Mouse (Mus musculus) MEL (cell line): ENCODE data around the gene Dkk3. TPM values are rescaled to one million over a fixed set of nuclear protein-coding genes. Genes with fewer than 3 reads are reported as not detected.

Experiments
- DNase-seq: peaks from one replicate; pipeline ENCODE4 v3.0.0; 2011; ENCODE audit warnings: low read depth, low spot score
- H3K27ac ChIP-seq: 2 replicates; pipeline ENCODE4 v1.5.1; 2012; ENCODE audit warnings: low read depth, mild to moderate bottlenecking, control low read depth, low read length, moderate library complexity; ENCODE audit not compliant: control insufficient read depth
- H3K27me3 ChIP-seq, 2 experiments: fragments of 150-350 bp in 1 of 2; sonication (generic) in 1 of 2; 2 replicates each; pipeline ENCODE4 v1.6.1; 2012; ENCODE audit warnings: low read length in 2 of 2, mild to moderate bottlenecking in 2 of 2, improper control_type of control experiment in 1 of 2, moderate library complexity in 1 of 2; ENCODE audit not compliant: insufficient read depth in 2 of 2, control insufficient read depth in 1 of 2
- H3K36me3 ChIP-seq, 2 experiments: 2 replicates each; pipeline ENCODE4 v1.6.1; 2012 to 2014; ENCODE audit warnings: low read length in 2 of 2, improper control_type of control experiment in 1 of 2, inconsistent platforms in 1 of 2, mild to moderate bottlenecking in 1 of 2; ENCODE audit not compliant: insufficient read depth in 2 of 2, control insufficient read depth in 1 of 2
- H3K4me1 ChIP-seq, 2 experiments: fragments of 150-350 bp in 1 of 2; sonication (generic) in 1 of 2; 2 replicates each; pipeline ENCODE4 v1.6.1; 2012; ENCODE audit warnings: low read length in 2 of 2, improper control_type of control experiment in 1 of 2, mild to moderate bottlenecking in 1 of 2; ENCODE audit not compliant: insufficient read depth in 2 of 2, control insufficient read depth in 1 of 2
- H3K4me3 ChIP-seq, 2 experiments: fragments of 150-350 bp in 1 of 2; sonication (generic) in 1 of 2; 2 replicates each; pipeline ENCODE4 v1.5.1; 2012; ENCODE audit warnings: low read depth in 2 of 2, low read length in 2 of 2, mild to moderate bottlenecking in 2 of 2, moderate library complexity in 2 of 2, control low read depth in 1 of 2, improper control_type of control experiment in 1 of 2; ENCODE audit not compliant: control insufficient read depth in 1 of 2, insufficient read depth in 1 of 2
- H3K79me2 ChIP-seq: 2 replicates; pipeline ENCODE4 v1.6.1; 2012; ENCODE audit warnings: mild to moderate bottlenecking, low read length, moderate library complexity; ENCODE audit not compliant: control insufficient read depth, poor library complexity, insufficient read depth
- H3K9ac ChIP-seq: 2 replicates; pipeline ENCODE4 v1.6.1; 2012; ENCODE audit warnings: low read depth, mild to moderate bottlenecking, control low read depth, low read length, moderate library complexity; ENCODE audit not compliant: control insufficient read depth, poor library complexity, severe bottlenecking
- H3K9me3 ChIP-seq: fragments of 150-350 bp; sonication (generic); replicated peaks from 2 replicates; pipeline ENCODE4 v1.6.1; 2012; ENCODE audit warnings: mild to moderate bottlenecking, low read length, improper control_type of control experiment, moderate library complexity; ENCODE audit not compliant: insufficient read depth
- CHD1 ChIP-seq: IDR thresholded peaks from 2 replicates; pipeline ENCODE4 v1.6.1; 2012; ENCODE audit warnings: low read depth, mild to moderate bottlenecking, inconsistent platforms, low read length, improper control_type of control experiment
- CHD2 ChIP-seq: IDR thresholded peaks from 2 replicates; pipeline ENCODE4 v1.6.1; 2011; ENCODE audit warnings: low read length, improper control_type of control experiment
- CTCF ChIP-seq, 3 experiments: IDR thresholded peaks in 2 of 3; conservative IDR thresholded peaks in 1 of 3; 2 replicates each; pipeline ENCODE4 v1.5.1; 2011 to 2012; ENCODE audit warnings: low read length in 3 of 3, low read depth in 2 of 3, mild to moderate bottlenecking in 2 of 3, improper control_type of control experiment in 1 of 3, inconsistent platforms in 1 of 3, mixed read lengths in 1 of 3, moderate library complexity in 1 of 3; ENCODE audit not compliant: control insufficient read depth in 1 of 3, insufficient read depth in 1 of 3, poor library complexity in 1 of 3, severe bottlenecking in 1 of 3
- ELF1 ChIP-seq: IDR thresholded peaks from 2 replicates; pipeline ENCODE4 v1.6.1; 2014; ENCODE audit warnings: low read depth, mild to moderate bottlenecking, inconsistent platforms, low read length, improper control_type of control experiment, moderate library complexity
- EP300 ChIP-seq, 2 experiments: IDR thresholded peaks; 2 replicates each; pipeline ENCODE4 v1.6.1; 2011; ENCODE audit warnings: improper control_type of control experiment in 2 of 2, low read length in 2 of 2, low read depth in 1 of 2, mild to moderate bottlenecking in 1 of 2
- GATA1 ChIP-seq: IDR thresholded peaks from 2 replicates; pipeline ENCODE4 v1.6.1; 2011; ENCODE audit warnings: low read depth, low read length, improper control_type of control experiment
- JUND ChIP-seq: IDR thresholded peaks from 2 replicates; pipeline ENCODE4 v1.6.1; 2011; ENCODE audit warnings: low read depth, mild to moderate bottlenecking, improper control_type of control experiment, low read length
- KAT2A ChIP-seq: conservative IDR thresholded peaks from 2 replicates; pipeline ENCODE4 v1.6.1; 2012; ENCODE audit warnings: low read depth, low read length, improper control_type of control experiment, inconsistent platforms
- MAFK ChIP-seq: IDR thresholded peaks from 2 replicates; pipeline ENCODE4 v1.6.1; 2011; ENCODE audit warnings: low read depth, mild to moderate bottlenecking, low read length, improper control_type of control experiment, borderline replicate concordance
- MAX ChIP-seq: IDR thresholded peaks from 2 replicates; pipeline ENCODE4 v1.6.1; 2011; ENCODE audit warnings: low read length, improper control_type of control experiment
- MEF2A ChIP-seq: IDR thresholded peaks from 2 replicates; pipeline ENCODE4 v1.6.1; 2014; ENCODE audit warnings: low read depth, mild to moderate bottlenecking, inconsistent platforms, low read length, improper control_type of control experiment; ENCODE audit not compliant: poor library complexity, insufficient replicate concordance, severe bottlenecking; ENCODE audit errors: extremely low read depth
- MXI1 ChIP-seq: IDR thresholded peaks from 2 replicates; pipeline ENCODE4 v1.6.1; 2011; ENCODE audit warnings: mild to moderate bottlenecking, low read depth, low read length, improper control_type of control experiment
- MYC ChIP-seq: IDR thresholded peaks from 2 replicates; pipeline ENCODE4 v1.6.1; 2011; ENCODE audit warnings: low read depth, mild to moderate bottlenecking, low read length, improper control_type of control experiment, moderate library complexity
- NRF1 ChIP-seq: IDR thresholded peaks from 2 replicates; pipeline ENCODE4 v1.6.1; 2014; ENCODE audit warnings: low read depth, mild to moderate bottlenecking, inconsistent platforms, low read length, improper control_type of control experiment, moderate library complexity; ENCODE audit not compliant: poor library complexity, insufficient read depth, severe bottlenecking
- POLR2AphosphoS2 ChIP-seq: IDR thresholded peaks from 2 replicates; pipeline ENCODE4 v1.6.1; 2011; ENCODE audit warnings: low read length, improper control_type of control experiment
- RAD21 ChIP-seq: IDR thresholded peaks from 2 replicates; pipeline ENCODE4 v1.6.1; 2011; ENCODE audit warnings: mild to moderate bottlenecking, low read depth, low read length, improper control_type of control experiment
- RCOR1 ChIP-seq: IDR thresholded peaks from 2 replicates; pipeline ENCODE4 v1.6.1; 2012; ENCODE audit warnings: low read depth, mild to moderate bottlenecking, inconsistent platforms, low read length, improper control_type of control experiment
- TBP ChIP-seq: IDR thresholded peaks from 2 replicates; pipeline ENCODE4 v1.8.0; 2011; ENCODE audit warnings: low read depth, low read length, improper control_type of control experiment
- TCF12 ChIP-seq: IDR thresholded peaks from 2 replicates; pipeline ENCODE4 v1.6.1; 2014; ENCODE audit warnings: low read depth, mild to moderate bottlenecking, inconsistent platforms, low read length, improper control_type of control experiment, moderate library complexity
- ZC3H11A ChIP-seq: IDR thresholded peaks from 2 replicates; pipeline ENCODE4 v1.6.1; 2012; ENCODE audit warnings: low read depth, mild to moderate bottlenecking, inconsistent platforms, low read length, improper control_type of control experiment
- ZKSCAN1 ChIP-seq: IDR thresholded peaks from 2 replicates; pipeline ENCODE4 v1.6.1; 2012; ENCODE audit warnings: low read depth, mild to moderate bottlenecking, inconsistent platforms, low read length, improper control_type of control experiment, moderate library complexity
- ZMIZ1 ChIP-seq: IDR thresholded peaks from 2 replicates; pipeline ENCODE4 v1.6.1; 2012; ENCODE audit warnings: low read depth, mild to moderate bottlenecking, inconsistent platforms, low read length, improper control_type of control experiment, moderate library complexity
- polyA plus RNA-seq, 2 experiments: library from polyadenylated mRNA; stranded (reverse) in 1 of 2; unstranded in 1 of 2; fragments of >175 nt in 1 of 2; fragments of >200 nt in 1 of 2; gene quantifications; 2 replicates each; pipeline versions ENCODE4 v1.2.1 to v1.2.4; 2012; ENCODE audit warnings: low replicate concordance in 2 of 2, low read depth in 1 of 2; ENCODE audit not compliant: insufficient read length in 2 of 2, insufficient read depth in 1 of 2, missing spikeins in 1 of 2
- total RNA-seq: library from RNA; depleted of rRNA; stranded (reverse); fragments of 300-350 nt; gene quantifications from 2 replicates; pipeline ENCODE4 v1.2.3, GENCODE M21; 2012

Gene Dkk3
- total and polyA plus RNA-seq, 3 experiments: not detected

DNA sequence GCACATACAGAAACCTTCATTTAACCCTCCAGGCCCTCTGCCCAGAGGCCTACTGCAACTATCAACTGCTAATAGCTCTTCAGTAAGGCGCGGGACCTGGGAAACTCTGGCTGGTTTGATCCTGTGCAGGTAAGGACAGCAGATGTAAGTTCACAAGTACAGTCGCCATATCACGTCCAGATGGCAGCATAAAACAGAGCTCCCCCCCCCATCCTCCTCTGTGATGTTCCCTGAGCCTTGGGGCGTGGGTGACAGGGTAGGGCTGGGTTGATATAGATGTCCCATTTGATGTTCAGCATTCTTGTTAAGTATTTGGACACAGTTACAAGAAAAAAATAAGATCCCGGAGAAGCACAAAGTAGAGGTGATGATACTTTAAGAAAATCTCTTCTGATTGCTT lies 46.7 kb upstream of the Dkk3 start:
- Histone ChIP-seq H3K79me2 (no peaks in the 10 kb centered on the region), H3K4me3 (no peak overlapping the region), H3K9ac (no peak overlapping the region), H3K36me3 (no peaks in the 10 kb centered on the region), H3K27me3 (no peaks in the 10 kb centered on the region), H3K4me1 (no peaks in the 10 kb centered on the region), H3K9me3 (no peaks in the 10 kb centered on the region), H3K27ac (no peak overlapping the region)
- TF ChIP-seq RCOR1: no peak
- TF ChIP-seq ELF1: no peak
- no peak for TF ChIP-seq RAD21
- TF ChIP-seq MXI1: no peak
- no peak for TF ChIP-seq JUND
- no peak for TF ChIP-seq MAFK
- no peak for TF ChIP-seq NRF1
- no peak for TF ChIP-seq ZC3H11A
- no peak for TF ChIP-seq TCF12
- no peak for TF ChIP-seq MAX
- TF ChIP-seq CHD2: no peak
- TF ChIP-seq ZKSCAN1: no peak
- TF ChIP-seq CTCF (IDR thresholded peaks at IDR 0.05 in 2 of 3, conservative IDR thresholded peaks at IDR 0.05 in 1 of 3; ENCODE audit: control insufficient read depth in 1 of 3, insufficient read depth in 1 of 3, low read depth in 2 of 3, low read length in 3 of 3, poor library complexity in 1 of 3, severe bottlenecking in 1 of 3): no peak
- TF ChIP-seq TBP: no peak
- TF ChIP-seq CHD1: no peak
- TF ChIP-seq MYC: no peak
- TF ChIP-seq POLR2AphosphoS2: no peak
- DNase-seq: no peak

DNA sequence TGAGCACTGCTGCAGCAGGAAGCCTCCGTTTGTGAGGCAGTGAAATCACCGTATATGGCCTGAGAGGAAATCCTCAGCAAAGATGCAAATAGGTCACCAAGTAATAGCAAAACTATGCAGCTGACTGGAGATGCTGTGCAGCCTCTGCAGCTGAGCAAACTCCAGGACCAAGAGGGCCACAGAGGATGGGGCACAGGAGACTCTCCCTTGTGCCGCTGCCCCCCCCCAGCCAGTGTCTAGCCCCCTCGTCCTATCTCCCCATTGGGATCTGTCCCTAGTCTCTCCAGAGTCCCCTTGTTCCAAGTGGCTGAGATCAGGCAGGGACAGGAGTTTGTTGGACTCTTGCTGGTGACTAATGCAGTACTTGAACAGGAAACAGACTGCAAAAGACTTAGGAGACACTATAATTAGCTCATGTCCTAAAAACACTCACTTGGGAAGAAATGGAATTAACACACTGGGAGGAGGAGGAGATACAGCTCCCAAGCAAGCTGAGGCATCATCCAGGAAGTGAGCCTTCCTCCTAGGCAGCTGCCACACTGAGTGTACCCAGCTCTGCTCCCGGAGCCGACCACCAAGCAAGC lies 45.6 kb upstream of the Dkk3 start:
- DNase-seq: no peak

More for the DNA sequence above, 45.6 kb upstream of the Dkk3 start:
- no peaks in the 10 kb centered on the region for H3K36me3 ChIP-seq
- H3K27me3 ChIP-seq: no peaks in the 10 kb centered on the region
- no peak overlapping the region for H3K9ac ChIP-seq
- H3K79me2 ChIP-seq: no peaks in the 10 kb centered on the region
- no peaks in the 10 kb centered on the region for H3K4me1 ChIP-seq
- H3K27ac ChIP-seq: no peak overlapping the region
- no peak overlapping the region for H3K4me3 ChIP-seq
- TF ChIP-seq CTCF (IDR thresholded peaks at IDR 0.05 in 2 of 3, conservative IDR thresholded peaks at IDR 0.05 in 1 of 3; ENCODE audit: control insufficient read depth in 1 of 3, insufficient read depth in 1 of 3, low read depth in 2 of 3, low read length in 3 of 3, poor library complexity in 1 of 3, severe bottlenecking in 1 of 3) (no peak), TBP (no peak), POLR2AphosphoS2 (no peak), ZMIZ1 (no peak), CHD2 (no peak), EP300 (IDR thresholded peaks at IDR 0.05; ENCODE audit: low read depth in 1 of 2, low read length in 2 of 2) (no peak), KAT2A (no peak), JUND (no peak), GATA1 (no peak), NRF1 (no peak), MYC (no peak), MEF2A (no peak), ELF1 (no peak)
- H3K9me3 ChIP-seq: no peaks in the 10 kb centered on the region
